Mouse (Mus musculus) small intestine, adult 2 months (tissue): Measurements from ENCODE around the gene Lnx1.

Experiments
- CTCF ChIP-seq: fragments of 200-500 bp; IDR thresholded peaks from 2 replicates; pipeline ENCODE4 v1.5.1; 2012; ENCODE audit warnings: low read depth, mild to moderate bottlenecking, control low read depth, inconsistent platforms, low read length, moderate library complexity, mixed read lengths; ENCODE audit not compliant: insufficient replicate concordance, insufficient read length; ENCODE audit errors: extremely low read depth
- POLR2A ChIP-seq: fragments of 200-500 bp; IDR thresholded peaks from 2 replicates; pipeline ENCODE4 v1.6.1; 2012; ENCODE audit warnings: low read depth, mild to moderate bottlenecking, control low read depth, inconsistent platforms, low read length, moderate library complexity

- TF ChIP-seq POLR2A, result no peak
- TF ChIP-seq CTCF, result no peak
Measured at GRCm38 (mm10) chr5:74670877-74671276, 31.8 kb downstream of the Lnx1 start.
